Mouse (Mus musculus) liver, embryonic 15.5 days (tissue): Measurements from ENCODE around the gene Smim13. TPM values are rescaled to one million over a fixed set of nuclear protein-coding genes. Genes with fewer than 3 reads are reported as not detected.
"Not testable (repeated sequence)": the region's sequence is repeated elsewhere in the genome, so short reads cannot be mapped to it uniquely, and the experiment has no call there.

ENCODE experiments used
- ATAC-seq: fragments of 200-750 bp; cut with Nextera tagmentation; 2 replicates; pipeline ENCODE4 v1.8.0; 2017; ENCODE audit warnings: moderate number of reproducible peaks, mild to moderate bottlenecking, moderate library complexity; ENCODE audit not compliant: insufficient read depth
- H3K27ac ChIP-seq: fragments of 300-500 bp; sonication (generic); replicated peaks from 2 replicates; pipeline ENCODE4 v1.5.1; 2015; ENCODE audit warnings: mild to moderate bottlenecking, inconsistent platforms
- H3K27me3 ChIP-seq: fragments of 300-500 bp; sonication (generic); 2 replicates; pipeline ENCODE4 v1.6.1; 2015; ENCODE audit warnings: mild to moderate bottlenecking, inconsistent platforms
- H3K36me3 ChIP-seq: fragments of 300-500 bp; sonication (generic); replicated peaks from 2 replicates; pipeline ENCODE4 v1.6.1; 2015; ENCODE audit warnings: moderate library complexity, mild to moderate bottlenecking, inconsistent platforms
- H3K4me1 ChIP-seq: fragments of 300-500 bp; sonication (generic); replicated peaks from 2 replicates; pipeline ENCODE4 v1.6.1; 2015; ENCODE audit warnings: inconsistent platforms
- H3K4me2 ChIP-seq: fragments of 300-500 bp; sonication (generic); 2 replicates; pipeline ENCODE4 v1.6.1; 2015; ENCODE audit warnings: moderate library complexity, mild to moderate bottlenecking, inconsistent platforms
- H3K4me3 ChIP-seq: fragments of 300-500 bp; sonication (generic); replicated peaks from 2 replicates; pipeline ENCODE4 v1.5.1; 2015; ENCODE audit warnings: mild to moderate bottlenecking, inconsistent platforms
- H3K9ac ChIP-seq: fragments of 300-500 bp; sonication (generic); 2 replicates; pipeline ENCODE4 v1.6.1; 2015; ENCODE audit warnings: moderate library complexity, mild to moderate bottlenecking, inconsistent platforms
- H3K9me3 ChIP-seq: fragments of 300-500 bp; sonication (generic); replicated peaks from 2 replicates; pipeline ENCODE4 v1.6.1; 2016; ENCODE audit warnings: inconsistent platforms
- WGBS: fragments of 180-500 bp; shearing (Covaris S2); methylation state at CpG from one replicate; pipeline ENCODE4 v1.1.7; 2015; ENCODE audit warnings: mixed read lengths; ENCODE audit not compliant: insufficient replicate concordance; 5-methylcytosine and 5-hydroxymethylcytosine counted together
- polyA plus RNA-seq: library from polyadenylated mRNA; unstranded; fragments of >200 nt; fragmentation: Nextera tagmentation; extraction: Ambion mirVana; gene quantifications from 2 replicates; pipeline ENCODE4 v1.2.1, GENCODE M21; 2015

Smim13 gene
- polyA plus RNA-seq, 1 experiment from 2014 or later = 4.1 TPM

DNA sequence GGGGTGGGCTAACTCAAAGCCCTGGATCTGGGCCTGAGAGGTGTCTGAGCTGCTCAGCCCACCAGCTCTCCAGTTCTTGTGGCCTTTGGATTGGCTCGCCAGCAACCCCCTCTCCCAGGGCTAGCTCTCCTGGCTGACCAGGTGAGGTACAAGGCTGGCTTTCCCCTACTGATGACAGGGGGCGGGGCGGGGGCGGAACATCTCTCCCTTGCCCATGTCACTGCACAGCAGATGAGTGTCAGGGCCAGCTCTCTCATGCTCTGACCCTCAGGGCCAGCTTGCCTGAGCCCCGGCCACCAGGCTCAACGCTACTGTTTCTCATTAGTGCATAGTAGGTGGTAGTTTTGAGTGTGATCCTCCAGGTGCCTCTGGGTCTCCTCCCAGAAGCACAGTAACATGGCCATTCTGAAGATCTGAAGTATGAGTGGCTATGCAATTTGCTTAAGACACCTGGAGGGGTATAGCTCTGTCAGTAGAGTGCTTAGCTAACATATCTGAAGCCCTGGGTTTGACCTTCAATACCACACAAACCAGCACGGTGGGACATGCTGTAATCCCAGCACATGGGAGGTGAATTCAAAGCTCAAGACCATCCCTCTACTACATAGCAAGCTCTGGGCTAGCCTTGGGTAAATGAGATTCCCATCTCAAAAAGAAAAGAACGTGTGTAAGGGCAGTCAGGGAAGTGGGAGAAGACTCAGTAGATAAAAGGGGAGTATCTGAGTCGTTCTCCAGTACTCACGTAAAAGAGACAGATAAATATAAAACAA lies 11.4 kb upstream of the Smim13 start:
- peaks cover 4% of the 10 kb centered on the region; the same call in 1 of the 2 replicates for H3K27me3 ChIP-seq
- H3K36me3 ChIP-seq = no peaks in the 10 kb centered on the region
- peaks cover 7% of the 10 kb centered on the region for H3K4me1 ChIP-seq
- H3K4me2 ChIP-seq = peak overlapping the region; percentile 45
- H3K9ac ChIP-seq = no peak overlapping the region
- 0 out of 2 replicates have a peak overlapping the region, but pooled peaks have one; percentile 4 for H3K4me3 ChIP-seq
- H3K27ac ChIP-seq = no peak overlapping the region; the same call in 1 of the 2 replicates
- no peaks in the 10 kb centered on the region for H3K9me3 ChIP-seq
- ATAC-seq = peak; percentile 50
- WGBS = 55% methylated on average over 10 of the region's 10 CpGs

DNA sequence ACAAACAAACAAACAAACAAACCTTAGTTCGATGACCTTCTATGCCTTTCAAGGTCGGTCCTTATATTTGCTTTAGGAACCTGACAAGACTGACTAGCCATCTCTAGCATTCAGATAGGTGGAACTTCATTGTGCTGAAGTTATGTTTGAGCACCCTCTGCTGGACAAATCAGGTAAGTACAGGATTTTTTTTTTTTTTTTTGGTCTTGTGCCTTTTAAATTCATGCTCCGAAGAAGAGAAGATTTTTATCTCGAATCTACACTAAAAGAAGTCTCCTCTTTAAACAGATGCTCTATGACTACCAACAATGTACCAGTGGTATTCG lies 10.9 kb upstream of the Smim13 start:
- ATAC-seq = no peak
- no peaks in the 10 kb centered on the region for H3K36me3 ChIP-seq
- WGBS = 3% methylated on average over 5 of the region's 5 CpGs

GRCm38 (mm10) chr13:41241557-41241956 lies 8.1 kb upstream of the Smim13 start:
- H3K36me3 ChIP-seq = no peaks in the 10 kb centered on the region
- no peak for ATAC-seq
- no peak overlapping the region for H3K27ac ChIP-seq
- WGBS = 24% methylated on average over 2 of the region's 2 CpGs
- H3K9ac ChIP-seq = no peak overlapping the region
- H3K9me3 ChIP-seq = no peaks in the 10 kb centered on the region
- no peak overlapping the region for H3K4me3 ChIP-seq
- peaks cover 4% of the 10 kb centered on the region; the same call in 1 of the 2 replicates for H3K27me3 ChIP-seq
- H3K4me1 ChIP-seq = no peaks in the 10 kb centered on the region
- no peak overlapping the region for H3K4me2 ChIP-seq

More for the DNA sequence above, 10.9 kb upstream of the Smim13 start:
- Histone ChIP-seq H3K4me2 (no peak overlapping the region), H3K27me3 (peaks cover 4% of the 10 kb centered on the region; the same call in 1 of the 2 replicates), H3K4me3 (no peak overlapping the region), H3K27ac (no peak overlapping the region), H3K9me3 (no peaks in the 10 kb centered on the region), H3K4me1 (peaks cover 7% of the 10 kb centered on the region), H3K9ac (no peak overlapping the region)

DNA sequence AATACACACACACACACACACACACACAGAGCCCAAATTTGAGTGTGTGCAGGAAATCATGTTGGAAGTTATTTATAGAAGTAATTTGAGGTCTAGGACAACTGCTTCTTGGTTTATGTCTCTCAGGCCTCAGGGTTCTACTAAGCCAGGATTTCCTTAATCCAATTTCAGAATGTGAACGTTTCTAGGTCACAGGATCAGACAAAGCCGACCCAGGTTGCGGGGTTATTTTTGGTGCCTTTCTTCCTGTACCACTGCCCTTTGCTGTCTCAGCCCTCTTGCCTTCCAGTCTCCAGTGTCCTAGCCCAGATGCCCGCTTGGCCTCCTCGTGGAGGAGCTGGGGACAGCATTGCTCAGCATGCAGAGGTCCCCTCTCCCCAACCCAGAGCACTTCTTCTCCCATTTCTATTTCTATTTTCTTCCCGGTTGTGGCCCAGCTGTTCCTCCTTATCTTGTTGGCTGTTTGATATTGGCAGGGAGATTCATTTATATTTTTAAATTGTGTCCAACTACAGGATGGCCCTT lies 5.3 kb upstream of the Smim13 start:
- H3K4me3 ChIP-seq = no peak overlapping the region
- no peak overlapping the region for H3K4me2 ChIP-seq
- H3K36me3 ChIP-seq = no peaks in the 10 kb centered on the region
- peaks cover 4% of the 10 kb centered on the region; the same call in 1 of the 2 replicates for H3K27me3 ChIP-seq
- WGBS = 39% methylated on average over 6 of the region's 6 CpGs
- H3K27ac ChIP-seq = no peak overlapping the region
- H3K4me1 ChIP-seq = peaks cover 13% of the 10 kb centered on the region
- H3K9me3 ChIP-seq = no peaks in the 10 kb centered on the region
- ATAC-seq = no peak
- no peak overlapping the region for H3K9ac ChIP-seq

DNA sequence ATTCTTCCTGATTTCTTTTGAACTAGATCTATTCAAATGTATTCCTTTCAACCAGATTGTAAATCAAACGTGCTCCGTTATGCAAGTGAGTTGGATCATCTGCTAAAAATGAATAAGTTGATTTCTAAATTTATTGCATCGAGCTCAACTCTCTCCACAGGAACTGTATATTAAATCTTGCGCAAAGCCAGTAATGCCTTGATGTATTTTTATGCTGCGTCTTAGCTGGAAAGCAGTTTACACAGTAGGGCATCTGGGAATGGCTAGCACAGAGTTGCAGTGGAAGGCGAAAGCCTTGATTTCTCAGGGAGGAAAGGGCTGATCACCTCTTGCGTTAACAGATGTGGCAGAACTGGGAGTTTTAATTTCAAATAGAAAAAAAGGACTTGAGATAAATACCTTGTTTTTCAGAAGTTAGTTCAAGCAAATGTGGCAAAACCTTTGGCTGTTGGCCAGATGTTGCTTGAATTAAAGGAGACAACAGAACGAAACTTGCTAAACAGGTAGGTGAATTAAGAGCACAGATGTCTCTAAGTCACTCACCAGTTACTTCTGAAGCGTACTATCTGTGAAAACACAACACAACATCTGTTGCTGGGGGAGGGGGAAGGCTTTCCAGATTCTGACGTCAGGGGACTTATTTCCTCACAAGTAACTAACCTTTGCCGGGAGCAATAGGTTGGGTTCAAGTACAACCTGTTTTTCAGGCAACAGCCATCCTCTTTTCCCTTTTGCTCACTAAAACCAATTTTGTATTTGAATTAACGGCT lies 708 bp upstream of the Smim13 start:
- H3K4me1 ChIP-seq = peaks cover 36% of the 10 kb centered on the region
- peak; percentile 41 for ATAC-seq
- WGBS = 38% methylated on average over 12 of the region's 12 CpGs
- no peaks in the 10 kb centered on the region for H3K9me3 ChIP-seq
- H3K4me3 ChIP-seq = peak overlapping the region; percentile 83
- H3K36me3 ChIP-seq = no peaks in the 10 kb centered on the region
- peak overlapping the region; percentile 59 for H3K9ac ChIP-seq
- H3K4me2 ChIP-seq = peak overlapping the region; percentile 84
- H3K27ac ChIP-seq = peak overlapping the region; percentile 76
- H3K27me3 ChIP-seq = no peaks in the 10 kb centered on the region

DNA sequence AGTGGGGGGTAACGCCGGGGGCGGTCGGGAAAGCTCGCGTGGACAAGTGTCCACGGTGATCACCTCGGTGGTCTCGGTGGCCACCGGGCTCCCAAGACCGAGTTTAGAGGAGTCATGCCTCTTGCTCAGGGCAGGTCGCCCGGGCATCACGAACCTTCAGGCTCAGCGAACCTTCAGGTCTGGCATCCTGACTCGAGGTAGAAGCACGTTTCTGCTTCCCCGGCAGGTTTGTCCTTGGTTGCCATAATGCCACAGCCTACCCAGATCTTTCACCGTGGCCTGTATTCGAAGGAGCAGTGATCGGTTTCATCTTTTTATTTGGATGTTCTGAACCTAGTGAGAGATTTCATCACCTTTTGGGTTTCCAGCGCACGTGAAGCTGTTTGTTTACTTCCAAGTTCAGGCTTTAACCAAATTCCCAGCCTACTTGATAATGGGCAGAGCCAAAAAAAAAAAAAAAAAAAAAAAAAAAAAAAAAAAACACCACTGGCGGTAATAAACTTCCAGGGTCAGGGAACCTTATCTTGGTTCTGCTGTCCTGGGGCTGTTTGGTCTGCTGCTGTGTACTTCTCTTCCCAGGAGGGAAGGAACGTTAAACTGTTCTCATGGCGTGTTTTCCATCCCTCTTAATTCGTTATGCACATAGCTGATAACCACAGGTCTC lies 806 bp downstream of the Smim13 start:
- Histone ChIP-seq H3K36me3 (no peaks in the 10 kb centered on the region), H3K9ac (peak overlapping the region; percentile 78), H3K9me3 (no peaks in the 10 kb centered on the region), H3K27me3 (no peaks in the 10 kb centered on the region), H3K27ac (peak overlapping the region; percentile 89), H3K4me3 (peak overlapping the region; percentile 83), H3K4me2 (peak overlapping the region; percentile 84), H3K4me1 (peaks cover 36% of the 10 kb centered on the region)
- under 1% methylated on average over 27 of the region's 27 CpGs for WGBS
- no peak for ATAC-seq

- not testable (repeated sequence) for H3K9me3 ChIP-seq, H3K9ac ChIP-seq, H3K27ac ChIP-seq, H3K4me3 ChIP-seq, H3K27me3 ChIP-seq, ATAC-seq, H3K36me3 ChIP-seq
- Histone ChIP-seq H3K4me1 (peaks cover 36% of the 10 kb centered on the region), H3K4me2 (peak overlapping the region; percentile 84)
- WGBS = 83% methylated on average over 5 of the region's 5 CpGs
Observed at GRCm38 (mm10) chr13:41251232-41251631, 1.6 kb downstream of the Smim13 start.

DNA sequence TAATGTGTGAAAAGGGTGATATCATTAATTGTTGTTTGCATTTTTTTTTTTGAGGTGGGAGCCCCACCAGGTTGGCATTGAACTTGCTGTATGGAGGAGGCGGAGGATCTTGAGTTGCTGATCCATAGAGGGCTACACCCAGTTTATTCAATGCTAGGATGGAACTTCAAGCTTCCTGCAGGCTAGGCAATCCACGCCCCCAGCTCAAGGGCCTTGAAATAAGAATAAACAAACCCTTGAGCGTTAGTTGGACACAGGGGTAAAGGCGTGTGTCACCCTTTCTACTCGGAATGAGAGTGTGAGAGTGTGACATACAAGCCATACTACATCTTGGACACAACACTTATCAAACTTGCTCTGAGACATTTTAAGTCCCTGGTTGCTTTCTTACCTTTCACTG lies 2.0 kb downstream of the Smim13 start:
- ATAC-seq = no peak
- Histone ChIP-seq H3K27me3 (no peaks in the 10 kb centered on the region), H3K9me3 (no peaks in the 10 kb centered on the region), H3K27ac (peak overlapping the region; percentile 20; the same call in 1 of the 2 replicates), H3K4me2 (no peak overlapping the region; the same call in 1 of the 2 replicates), H3K4me3 (no peak overlapping the region), H3K4me1 (peaks cover 36% of the 10 kb centered on the region), H3K9ac (no peak overlapping the region), H3K36me3 (no peaks in the 10 kb centered on the region)
- WGBS = 62% methylated on average over 5 of the region's 5 CpGs

DNA sequence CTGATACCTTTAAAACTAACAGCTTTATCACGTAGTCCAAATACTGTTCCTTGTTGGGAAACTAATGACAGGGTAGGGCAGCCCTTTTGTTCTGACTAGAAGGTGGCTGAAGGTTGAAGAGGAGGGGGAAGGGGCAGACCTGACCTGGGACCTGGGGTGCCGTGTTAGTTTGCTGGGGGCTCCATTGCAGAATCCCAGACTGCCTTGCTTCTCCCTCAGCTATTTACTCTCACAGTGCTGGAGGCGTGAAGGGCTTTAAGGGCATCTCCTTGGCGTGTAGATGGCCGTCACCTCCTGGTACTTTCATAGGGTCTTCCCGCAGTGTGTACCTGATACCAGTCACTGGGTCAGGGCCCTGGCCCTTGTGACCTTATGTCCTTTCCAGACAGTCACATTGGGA lies 2.5 kb downstream of the Smim13 start:
- Histone ChIP-seq H3K4me1 (peaks cover 36% of the 10 kb centered on the region), H3K4me3 (no peak overlapping the region), H3K4me2 (no peak overlapping the region; the same call in 1 of the 2 replicates), H3K9ac (no peak overlapping the region), H3K9me3 (no peaks in the 10 kb centered on the region), H3K27ac (peak overlapping the region; percentile 20; the same call in 1 of the 2 replicates), H3K36me3 (no peaks in the 10 kb centered on the region), H3K27me3 (no peaks in the 10 kb centered on the region)
- 75% methylated on average over 6 of the region's 6 CpGs for WGBS
- no peak for ATAC-seq

- no peak for ATAC-seq
- no peak overlapping the region for H3K4me2 ChIP-seq
- no peaks in the 10 kb centered on the region for H3K36me3 ChIP-seq
- H3K4me1 ChIP-seq = peaks cover 36% of the 10 kb centered on the region
- no peaks in the 10 kb centered on the region for H3K27me3 ChIP-seq
- H3K9me3 ChIP-seq = no peaks in the 10 kb centered on the region
- no peak overlapping the region for H3K9ac ChIP-seq
- no peak overlapping the region for H3K4me3 ChIP-seq
- H3K27ac ChIP-seq = no peak overlapping the region
- WGBS = 74% methylated on average over 7 of the region's 7 CpGs
Observed at GRCm38 (mm10) chr13:41252736-41253135, 3.1 kb downstream of the Smim13 start.

- H3K9ac ChIP-seq = no peak overlapping the region
- H3K4me3 ChIP-seq = no peak overlapping the region
- H3K9me3 ChIP-seq = no peaks in the 10 kb centered on the region
- ATAC-seq = no peak
- WGBS = 79% methylated on average over 5 of the region's 5 CpGs
- no peaks in the 10 kb centered on the region for H3K36me3 ChIP-seq
- no peak overlapping the region for H3K4me2 ChIP-seq
- H3K27ac ChIP-seq = no peak overlapping the region
- H3K27me3 ChIP-seq = no peaks in the 10 kb centered on the region
- H3K4me1 ChIP-seq = peaks cover 12% of the 10 kb centered on the region
Observed at GRCm38 (mm10) chr13:41256126-41256525, 6.5 kb downstream of the Smim13 start.
